ENCODE assay signal across 25 mouse cellular contexts in genomic region chr17:30326906-30327305, GRCm38 (mm10).
"Had no signal": no experiment of that assay in that cellular context is flagged by ENCODE, and none has a peak within 500 bp of the region (broad histone marks: within the 10 kb centered on the region; RNA-seq: fewer than 3 reads in every experiment).

No protein-coding gene starts in this region.

- H3K9me3 ChIP-seq: heart, embryonic 10.5 days; heart, embryonic 13.5 days; heart, embryonic 15.5 days; hindbrain, embryonic 13.5 days; hindbrain, embryonic 15.5 days; kidney, embryonic 15.5 days; limb, embryonic 10.5 days; limb, embryonic 12.5 days; liver, embryonic 13.5 days had no signal

- H3K4me3 ChIP-seq: gastrocnemius, adult 2 months; heart, embryonic 10.5 days; heart, embryonic 13.5 days; heart, embryonic 15.5 days; hindbrain, embryonic 13.5 days; hindbrain, embryonic 15.5 days; kidney, embryonic 15.5 days; left cerebral cortex, adult 2 months; limb, embryonic 10.5 days; limb, embryonic 12.5 days; liver, embryonic 13.5 days had no signal

- DNase-seq: gastrocnemius, adult 2 months; gastrocnemius, postnatal 10 days; gastrocnemius, postnatal 25 days; heart, adult 18-20 months; heart, postnatal 14 days; heart, postnatal 36 days; kidney, adult 11 months; kidney, adult 2 months; kidney, adult 9 months; kidney, postnatal 14 days; kidney, postnatal 36 days; liver; liver, embryonic 13.5 days had no signal

- H3K4me2 ChIP-seq: heart, embryonic 13.5 days; heart, embryonic 15.5 days; hindbrain, embryonic 13.5 days; hindbrain, embryonic 15.5 days; kidney, embryonic 15.5 days; limb, embryonic 12.5 days; liver, embryonic 11.5 days; liver, embryonic 13.5 days had no signal

- H3K27me3 ChIP-seq: heart, embryonic 13.5 days; heart, embryonic 15.5 days; hindbrain, embryonic 13.5 days; hindbrain, embryonic 15.5 days; kidney, embryonic 15.5 days; limb, embryonic 12.5 days; liver, embryonic 13.5 days had no signal

- H3K4me1 ChIP-seq: heart, embryonic 15.5 days; kidney, embryonic 15.5 days; limb, embryonic 10.5 days; limb, embryonic 12.5 days had no signal

- H3K36me3 ChIP-seq: heart, embryonic 10.5 days; heart, embryonic 13.5 days; heart, embryonic 15.5 days; hindbrain, embryonic 13.5 days; hindbrain, embryonic 15.5 days; kidney, embryonic 15.5 days; limb, embryonic 10.5 days; limb, embryonic 12.5 days; liver, embryonic 13.5 days had no signal

- H3K27ac ChIP-seq: gastrocnemius, adult 2 months; heart, embryonic 10.5 days; heart, embryonic 13.5 days; heart, embryonic 15.5 days; hindbrain, embryonic 13.5 days; hindbrain, embryonic 15.5 days; hindbrain, postnatal 0 days; kidney, embryonic 15.5 days; kidney, postnatal 0 days; left cerebral cortex, adult 2 months; limb, embryonic 10.5 days; limb, embryonic 12.5 days; liver, embryonic 13.5 days had no signal

- H3K9ac ChIP-seq: heart, embryonic 13.5 days; heart, embryonic 15.5 days; hindbrain, embryonic 13.5 days; hindbrain, embryonic 15.5 days; kidney, embryonic 15.5 days; limb, embryonic 12.5 days; liver, embryonic 13.5 days had no signal

- ATAC-seq: hindbrain, postnatal 0 days had no signal
